Mouse (Mus musculus) brain, embryonic 14.5 days (tissue): ENCODE measurements around the gene Agk.

Source experiments
- CTCF ChIP-seq: fragments of 200-500 bp; IDR thresholded peaks from 2 replicates; pipeline ENCODE4 v1.5.1; 2012; ENCODE audit warnings: inconsistent platforms, mild to moderate bottlenecking, moderate library complexity, borderline replicate concordance; ENCODE audit not compliant: insufficient read depth, insufficient read length; ENCODE audit errors: extremely low read depth
- POLR2A ChIP-seq: fragments of 200-500 bp; IDR thresholded peaks from 2 replicates; pipeline ENCODE4 v1.6.1; 2012; ENCODE audit warnings: mild to moderate bottlenecking, inconsistent platforms, borderline replicate concordance; ENCODE audit not compliant: poor library complexity, insufficient read depth, insufficient read length, severe bottlenecking; ENCODE audit errors: extremely low read depth

- TF ChIP-seq CTCF = no peak
- no peak for TF ChIP-seq POLR2A
These were observed 98.0 kb downstream of the Agk start for GRCm38 (mm10) chr6:40423013-40423412.
